Mouse (Mus musculus): Measurements from ENCODE around the gene Rnf180.

Rnf180 gene

GRCm38 (mm10) chr13:105130080-105130479 lies 164.5 kb downstream of the Rnf180 start:
- CTCF ChIA-PET, result no interaction called here

GRCm38 (mm10) chr13:105122092-105122491 lies 172.5 kb downstream of the Rnf180 start:
- CTCF ChIA-PET, result no interaction called here

- CTCF ChIA-PET, result no interaction called here
Measured at GRCm38 (mm10) chr13:105121617-105122016, 173.0 kb downstream of the Rnf180 start.

GRCm38 (mm10) chr13:105111599-105111998 lies 183.0 kb downstream of the Rnf180 start:
- CTCF ChIA-PET, result no interaction called here

GRCm38 (mm10) chr13:105104385-105104784 lies 190.2 kb downstream of the Rnf180 start:
- CTCF ChIA-PET, result no interaction called here

- CTCF ChIA-PET, result no interaction called here
Measured at GRCm38 (mm10) chr13:105100705-105101104, 193.9 kb downstream of the Rnf180 start.

GRCm38 (mm10) chr13:105096316-105096715 lies 198.3 kb downstream of the Rnf180 start:
- CTCF ChIA-PET, result no interaction called here

GRCm38 (mm10) chr13:105089276-105089675 lies 205.3 kb downstream of the Rnf180 start:
- CTCF ChIA-PET, result no interaction called here

- CTCF ChIA-PET, result no interaction called here
Measured at GRCm38 (mm10) chr13:105081862-105082261, 212.8 kb downstream of the Rnf180 start, which contains the start of gene 4933425L06Rik. Gene 4933425L06Rik (plus strand): TSS chr13:105082122.

Data from spleen, embryonic (tissue).